Mouse (Mus musculus): ENCODE measurements around the gene Adra2b. TPM values are rescaled to one million over a fixed set of nuclear protein-coding genes. Genes with fewer than 3 reads are reported as not detected.
A peak's percentile ranks its signal among the peaks of the same experiment; 100 is the strongest.

Gene Adra2b
- 1.1 and 1.2 TPM in 2 replicates for polyA plus RNA-seq (2014; fragmentation: Nextera tagmentation; extraction: Ambion mirVana)

DNA sequence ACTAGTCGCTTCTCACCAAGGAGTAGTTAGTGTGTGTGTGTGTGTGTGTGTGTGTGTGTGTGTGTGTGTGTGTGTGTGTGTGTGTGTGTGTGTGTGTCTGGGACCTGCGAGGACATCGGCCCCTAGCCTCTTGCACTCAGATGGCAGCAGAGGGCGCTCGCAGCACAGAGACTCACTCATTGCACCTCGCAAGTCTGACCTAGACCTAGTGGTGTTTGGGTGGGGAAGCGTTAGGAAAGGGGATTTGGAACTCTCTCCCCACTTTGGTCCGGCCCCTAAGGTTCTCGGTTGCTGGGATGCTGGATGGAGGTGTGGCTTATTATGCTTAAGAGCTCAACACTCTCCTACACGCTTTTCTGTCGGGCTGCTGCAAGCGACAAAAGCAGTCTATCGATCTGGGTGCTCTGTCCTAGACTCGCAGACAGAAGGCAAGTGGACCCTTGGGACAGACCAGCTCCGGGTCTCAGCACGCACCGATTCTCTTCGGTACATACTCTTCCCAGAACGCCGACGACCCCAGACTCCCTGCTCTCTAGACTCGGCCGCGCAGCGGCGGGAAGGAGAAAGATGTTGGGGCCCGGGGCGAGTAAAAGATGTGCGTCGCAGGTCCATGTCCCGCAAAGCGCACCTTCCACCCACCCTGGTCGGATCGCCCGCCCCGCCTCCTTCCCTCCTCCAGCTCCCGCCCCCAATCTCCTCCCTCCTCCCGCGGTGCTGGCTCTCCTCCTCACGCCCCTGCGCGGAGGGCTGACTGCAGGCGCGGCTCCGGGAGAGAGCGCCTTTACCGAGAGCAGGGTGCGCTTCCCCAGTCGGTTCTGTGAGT is at the start of gene Adra2b:
Adra2b (plus strand) TSS at position 750 of the 823 bp plus-strand sequence.
- Histone ChIP-seq H3K36me3 (ENCODE audit: control insufficient read depth, insufficient read depth, low read length) (no peaks in the 10 kb centered on the region), H3K4me2 (ENCODE audit: low read length) (peak within 1 kb of the TSS; percentile 85), H3K9me3 (ENCODE audit: control insufficient read depth, low read length) (no peaks in the 10 kb centered on the region), H3K9ac (ENCODE audit: low read length) (peak within 1 kb of the TSS; percentile 53), H3K4me1 (ENCODE audit: control insufficient read depth in 2 of 2, insufficient read depth in 2 of 2, low read length in 2 of 2) (peaks cover 0 to 7% of the 10 kb centered on the region in 2 experiments; a peak in 2 of 4 replicates), H3K27ac (replicated peaks in 1 of 2; ENCODE audit: control insufficient read depth in 1 of 2, insufficient read depth in 1 of 2, low read depth in 2 of 2, low read length in 2 of 2) (no peak within 1 kb of the TSS), H3K4me3 (ENCODE audit: control insufficient read depth in 1 of 2, insufficient read depth in 1 of 2, low read depth in 1 of 2, low read length in 2 of 2) (peak within 1 kb of the TSS; percentile 35 to 45), H3K27me3 (ENCODE audit: control insufficient read depth, insufficient read depth, low read length) (peaks cover 62% of the 10 kb centered on the region)
- WGBS: 1% methylated on average over 44 of the region's 49 CpGs
- peak; percentile 56 for ATAC-seq (ENCODE audit: insufficient number of reproducible peaks, insufficient read depth, low FRiP score, low read depth)

DNA sequence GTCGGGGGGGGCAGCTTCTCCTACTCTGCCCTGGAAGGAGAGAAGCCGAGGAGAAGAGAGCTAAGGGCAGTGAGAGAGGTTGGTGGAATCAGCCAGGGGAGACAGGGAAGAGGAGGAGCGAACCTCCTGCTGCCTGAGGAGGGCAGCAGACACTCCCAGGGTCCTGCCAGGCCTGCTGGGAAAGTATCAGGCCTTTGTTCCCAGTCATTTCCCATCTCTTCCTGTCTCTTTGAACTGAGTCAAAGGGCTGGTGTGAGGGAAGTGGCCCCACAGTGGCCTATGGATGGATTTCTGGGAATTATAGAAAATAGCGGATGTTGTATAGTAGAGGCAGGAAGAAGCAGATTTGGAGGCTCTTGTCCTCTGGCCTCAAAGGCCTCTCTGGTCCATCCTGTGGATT is 49.1 kb upstream of the Adra2b start:
- Histone ChIP-seq H3K9me3 (ENCODE audit: control insufficient read depth, low read length) (no peaks in the 10 kb centered on the region), H3K27ac (replicated peaks in 1 of 2; ENCODE audit: control insufficient read depth in 1 of 2, insufficient read depth in 1 of 2, low read depth in 2 of 2, low read length in 2 of 2) (peak overlapping the region; percentile 75 to 83), H3K4me1 (ENCODE audit: control insufficient read depth in 2 of 2, insufficient read depth in 2 of 2, low read length in 2 of 2) (0 out of 4 replicates have a peak, but pooled peaks cover 2 to 4% of the 10 kb centered on the region in 2 experiments), H3K9ac (ENCODE audit: low read length) (0 out of 2 replicates have a peak overlapping the region, but pooled peaks have one; percentile 2), H3K4me2 (ENCODE audit: low read length) (no peak overlapping the region), H3K27me3 (ENCODE audit: control insufficient read depth, insufficient read depth, low read length) (no peaks in the 10 kb centered on the region), H3K4me3 (ENCODE audit: control insufficient read depth in 1 of 2, insufficient read depth in 1 of 2, low read depth in 1 of 2, low read length in 2 of 2) (no peak overlapping the region), H3K36me3 (ENCODE audit: control insufficient read depth, insufficient read depth, low read length) (no peaks in the 10 kb centered on the region)
- peak; percentile 66 for ATAC-seq (ENCODE audit: insufficient number of reproducible peaks, insufficient read depth, low FRiP score, low read depth)
- 56% methylated on average over 4 of the region's 4 CpGs for whole genome bisulfite sequencing

DNA sequence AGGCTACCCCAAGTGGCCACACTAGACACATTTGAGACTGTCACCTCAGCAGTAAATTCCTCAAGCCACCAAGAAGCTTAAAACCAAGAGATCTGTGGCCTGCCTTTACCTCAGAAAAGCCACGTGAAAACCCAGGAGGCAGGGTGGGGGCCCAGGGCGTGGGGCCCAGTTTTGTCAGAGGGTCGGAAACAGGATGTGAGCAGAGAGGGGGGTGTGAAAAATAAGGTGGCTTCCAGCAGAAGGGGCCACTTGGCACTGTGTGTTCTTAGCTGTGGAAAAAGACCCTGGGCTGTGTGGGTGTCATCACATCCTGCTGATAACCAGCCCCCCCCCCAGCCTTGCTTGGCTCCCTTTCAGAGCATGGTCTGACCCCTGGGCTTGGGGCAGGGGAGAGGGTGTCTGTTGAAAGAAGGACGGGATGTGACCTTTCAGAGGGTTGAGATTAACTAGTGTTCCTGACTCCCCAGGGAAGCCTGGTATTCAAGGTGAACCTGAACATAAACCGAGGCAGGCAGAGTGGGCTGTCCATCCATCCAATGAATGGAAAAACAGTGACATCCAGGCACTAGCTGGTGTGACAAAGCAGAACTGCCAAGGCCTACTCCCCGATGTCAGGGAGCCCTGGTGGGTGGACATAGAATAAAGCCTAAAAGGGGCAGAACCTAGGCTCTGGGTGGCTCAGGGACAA is 48.4 kb upstream of the Adra2b start:
- 43% methylated on average over 6 of the region's 6 CpGs for WGBS
- 0 out of 4 replicates have a peak, but pooled peaks cover 2 to 4% of the 10 kb centered on the region in 2 experiments for H3K4me1 ChIP-seq (ENCODE audit: control insufficient read depth in 2 of 2, insufficient read depth in 2 of 2, low read length in 2 of 2)
- peak overlapping the region; percentile 75 to 83 for H3K27ac ChIP-seq (replicated peaks in 1 of 2; ENCODE audit: control insufficient read depth in 1 of 2, insufficient read depth in 1 of 2, low read depth in 2 of 2, low read length in 2 of 2)
- H3K36me3 ChIP-seq (ENCODE audit: control insufficient read depth, insufficient read depth, low read length): no peaks in the 10 kb centered on the region
- no peak overlapping the region for H3K4me3 ChIP-seq (ENCODE audit: control insufficient read depth in 1 of 2, insufficient read depth in 1 of 2, low read depth in 1 of 2, low read length in 2 of 2)
- no peaks in the 10 kb centered on the region for H3K9me3 ChIP-seq (ENCODE audit: control insufficient read depth, low read length)
- ATAC-seq (ENCODE audit: insufficient number of reproducible peaks, insufficient read depth, low FRiP score, low read depth): peak; percentile 78
- 0 out of 2 replicates have a peak overlapping the region, but pooled peaks have one; percentile 2 for H3K9ac ChIP-seq (ENCODE audit: low read length)
- H3K4me2 ChIP-seq (ENCODE audit: low read length): no peak overlapping the region
- no peaks in the 10 kb centered on the region for H3K27me3 ChIP-seq (ENCODE audit: control insufficient read depth, insufficient read depth, low read length)

DNA sequence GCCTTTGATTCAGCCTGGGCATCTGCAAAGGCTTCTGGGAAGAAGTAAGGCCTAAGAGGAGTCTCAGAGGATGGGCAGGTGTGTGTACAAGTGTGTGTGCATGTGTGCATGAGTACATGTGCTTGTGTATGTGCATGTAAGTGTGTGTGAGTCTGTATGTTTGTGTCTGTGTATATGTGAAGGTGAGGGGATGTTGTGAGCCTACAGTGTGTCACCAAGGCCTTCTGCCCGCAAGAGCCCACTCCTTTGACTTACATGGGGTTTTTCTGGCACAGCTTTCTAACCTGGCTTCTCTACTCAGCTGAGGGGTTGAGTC is 47.9 kb upstream of the Adra2b start:
- peak overlapping the region; percentile 18 to 83 for H3K27ac ChIP-seq (replicated peaks in 1 of 2; ENCODE audit: control insufficient read depth in 1 of 2, insufficient read depth in 1 of 2, low read depth in 2 of 2, low read length in 2 of 2)
- H3K9me3 ChIP-seq (ENCODE audit: control insufficient read depth, low read length): no peaks in the 10 kb centered on the region
- H3K4me3 ChIP-seq (ENCODE audit: control insufficient read depth in 1 of 2, insufficient read depth in 1 of 2, low read depth in 1 of 2, low read length in 2 of 2): no peak overlapping the region
- 0 out of 4 replicates have a peak, but pooled peaks cover 2 to 4% of the 10 kb centered on the region in 2 experiments for H3K4me1 ChIP-seq (ENCODE audit: control insufficient read depth in 2 of 2, insufficient read depth in 2 of 2, low read length in 2 of 2)
- no peak for ATAC-seq (ENCODE audit: insufficient number of reproducible peaks, insufficient read depth, low FRiP score, low read depth)
- 100% methylated on average over 1 of the region's 1 CpGs for WGBS
- H3K36me3 ChIP-seq (ENCODE audit: control insufficient read depth, insufficient read depth, low read length): no peaks in the 10 kb centered on the region
- no peak overlapping the region for H3K9ac ChIP-seq (ENCODE audit: low read length)
- no peaks in the 10 kb centered on the region for H3K27me3 ChIP-seq (ENCODE audit: control insufficient read depth, insufficient read depth, low read length)
- H3K4me2 ChIP-seq (ENCODE audit: low read length): no peak overlapping the region

DNA sequence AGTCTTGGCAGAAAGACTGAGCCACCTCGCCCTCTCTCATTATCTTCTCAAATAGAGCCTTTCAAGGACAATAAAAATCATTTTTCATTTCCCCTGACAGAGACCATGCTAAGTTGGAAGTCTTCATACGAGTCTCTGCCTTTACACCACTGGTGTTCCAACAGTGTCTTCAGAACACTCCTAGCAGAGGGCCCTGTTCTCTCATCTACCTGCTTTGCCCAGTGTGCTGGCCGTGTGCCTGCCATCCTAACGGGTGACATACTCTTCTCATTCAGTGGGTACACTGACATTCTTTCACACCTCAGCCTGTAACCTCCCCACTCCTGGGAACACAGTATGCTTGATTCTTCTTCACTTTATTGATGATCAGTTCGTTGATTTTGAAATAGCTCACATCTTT is 46.6 kb upstream of the Adra2b start:
- 70% methylated on average over 5 of the region's 5 CpGs for WGBS

DNA sequence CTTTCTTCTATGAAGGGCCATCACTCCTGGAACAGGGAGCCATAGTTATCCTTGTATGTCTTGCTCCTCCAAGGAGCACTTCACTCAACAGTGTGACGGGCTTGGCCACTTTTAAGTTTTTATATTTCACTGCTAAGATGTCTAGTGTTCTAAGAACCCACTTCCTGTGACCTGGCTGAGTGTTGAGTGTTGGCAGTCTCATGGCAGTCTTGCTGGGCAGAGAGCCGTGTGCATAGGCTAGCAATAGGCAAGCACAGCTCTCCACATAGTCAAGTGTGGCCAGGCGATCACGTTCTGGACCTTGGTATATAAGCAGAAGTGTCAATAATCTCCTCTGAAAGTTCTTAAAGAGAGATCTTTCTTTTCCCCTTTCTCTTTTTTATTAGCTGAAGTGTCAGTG is 44.9 kb upstream of the Adra2b start:
- peaks cover 2 to 4% of the 10 kb centered on the region in 2 experiments; a peak in 3 of 4 replicates for H3K4me1 ChIP-seq (ENCODE audit: control insufficient read depth in 2 of 2, insufficient read depth in 2 of 2, low read length in 2 of 2)
- no peak overlapping the region for H3K4me3 ChIP-seq (ENCODE audit: control insufficient read depth in 1 of 2, insufficient read depth in 1 of 2, low read depth in 1 of 2, low read length in 2 of 2)
- ATAC-seq (ENCODE audit: insufficient number of reproducible peaks, insufficient read depth, low FRiP score, low read depth): no peak
- 81% methylated on average over 4 of the region's 4 CpGs for WGBS
- no peaks in the 10 kb centered on the region for H3K9me3 ChIP-seq (ENCODE audit: control insufficient read depth, low read length)
- no peak overlapping the region for H3K27ac ChIP-seq (replicated peaks in 1 of 2; ENCODE audit: control insufficient read depth in 1 of 2, insufficient read depth in 1 of 2, low read depth in 2 of 2, low read length in 2 of 2)
- no peak overlapping the region for H3K9ac ChIP-seq (ENCODE audit: low read length)
- no peak overlapping the region for H3K4me2 ChIP-seq (ENCODE audit: low read length)
- no peaks in the 10 kb centered on the region for H3K27me3 ChIP-seq (ENCODE audit: control insufficient read depth, insufficient read depth, low read length)
- no peaks in the 10 kb centered on the region for H3K36me3 ChIP-seq (ENCODE audit: control insufficient read depth, insufficient read depth, low read length)

More for the DNA sequence above, 46.6 kb upstream of the Adra2b start:
- no peaks in the 10 kb centered on the region for H3K9me3 ChIP-seq (ENCODE audit: control insufficient read depth, low read length)
- no peaks in the 10 kb centered on the region for H3K36me3 ChIP-seq (ENCODE audit: control insufficient read depth, insufficient read depth, low read length)
- H3K9ac ChIP-seq (ENCODE audit: low read length): no peak overlapping the region
- H3K27ac ChIP-seq (replicated peaks in 1 of 2; ENCODE audit: control insufficient read depth in 1 of 2, insufficient read depth in 1 of 2, low read depth in 2 of 2, low read length in 2 of 2): no peak overlapping the region
- no peak for ATAC-seq (ENCODE audit: insufficient number of reproducible peaks, insufficient read depth, low FRiP score, low read depth)
- no peak overlapping the region for H3K4me2 ChIP-seq (ENCODE audit: low read length)
- H3K4me1 ChIP-seq (ENCODE audit: control insufficient read depth in 2 of 2, insufficient read depth in 2 of 2, low read length in 2 of 2): 0 out of 4 replicates have a peak, but pooled peaks cover 2 to 4% of the 10 kb centered on the region in 2 experiments
- no peaks in the 10 kb centered on the region for H3K27me3 ChIP-seq (ENCODE audit: control insufficient read depth, insufficient read depth, low read length)
- H3K4me3 ChIP-seq (ENCODE audit: control insufficient read depth in 1 of 2, insufficient read depth in 1 of 2, low read depth in 1 of 2, low read length in 2 of 2): no peak overlapping the region

DNA sequence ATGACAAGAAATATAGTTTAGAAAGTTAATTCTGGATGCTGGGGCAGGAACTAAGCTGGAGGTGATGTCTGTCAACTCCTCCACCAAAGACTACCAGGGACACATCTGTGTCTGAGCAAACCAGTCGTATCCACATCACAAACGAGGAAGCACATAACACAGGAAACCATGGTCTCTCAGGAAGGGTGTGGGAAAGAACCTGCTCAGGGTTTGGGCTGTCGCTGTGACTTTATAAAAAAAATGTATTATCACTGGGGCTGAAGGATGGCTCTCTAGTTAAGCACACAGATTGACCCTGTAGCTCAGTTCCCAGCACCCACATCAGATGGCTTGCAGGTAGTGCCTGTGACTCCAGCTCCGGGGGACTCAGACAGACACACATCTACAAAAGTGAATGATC is 43.9 kb upstream of the Adra2b start:
- H3K27me3 ChIP-seq (ENCODE audit: control insufficient read depth, insufficient read depth, low read length): no peaks in the 10 kb centered on the region
- H3K27ac ChIP-seq (replicated peaks in 1 of 2; ENCODE audit: control insufficient read depth in 1 of 2, insufficient read depth in 1 of 2, low read depth in 2 of 2, low read length in 2 of 2): no peak overlapping the region
- peaks cover 2 to 6% of the 10 kb centered on the region in 2 experiments; a peak in 3 of 4 replicates for H3K4me1 ChIP-seq (ENCODE audit: control insufficient read depth in 2 of 2, insufficient read depth in 2 of 2, low read length in 2 of 2)
- no peak overlapping the region for H3K4me2 ChIP-seq (ENCODE audit: low read length)
- no peak overlapping the region for H3K9ac ChIP-seq (ENCODE audit: low read length)
- 54% methylated on average over 4 of the region's 4 CpGs for WGBS
- H3K9me3 ChIP-seq (ENCODE audit: control insufficient read depth, low read length): no peaks in the 10 kb centered on the region
- ATAC-seq (ENCODE audit: insufficient number of reproducible peaks, insufficient read depth, low FRiP score, low read depth): no peak
- H3K4me3 ChIP-seq (ENCODE audit: control insufficient read depth in 1 of 2, insufficient read depth in 1 of 2, low read depth in 1 of 2, low read length in 2 of 2): no peak overlapping the region
- no peaks in the 10 kb centered on the region for H3K36me3 ChIP-seq (ENCODE audit: control insufficient read depth, insufficient read depth, low read length)

Data from heart, embryonic 14.5 days (tissue).